Mouse (Mus musculus) thymus, adult 2 months (tissue): ENCODE measurements around the gene Wdr4.

Experiments
- CTCF ChIP-seq: fragments of 200-500 bp; IDR thresholded peaks from 2 replicates; pipeline ENCODE4 v1.5.1; 2012; ENCODE audit warnings: mild to moderate bottlenecking, control low read depth, low read length, moderate library complexity, borderline replicate concordance; ENCODE audit not compliant: control insufficient read depth, poor library complexity, insufficient read depth; ENCODE audit errors: extremely low read depth
- POLR2A ChIP-seq: fragments of 200-500 bp; IDR thresholded peaks from 2 replicates; pipeline ENCODE4 v1.6.1; 2012; ENCODE audit warnings: mild to moderate bottlenecking, low read length, control low read depth, moderate library complexity; ENCODE audit not compliant: control insufficient read depth, poor library complexity, insufficient read depth; ENCODE audit errors: extremely low read depth

DNA sequence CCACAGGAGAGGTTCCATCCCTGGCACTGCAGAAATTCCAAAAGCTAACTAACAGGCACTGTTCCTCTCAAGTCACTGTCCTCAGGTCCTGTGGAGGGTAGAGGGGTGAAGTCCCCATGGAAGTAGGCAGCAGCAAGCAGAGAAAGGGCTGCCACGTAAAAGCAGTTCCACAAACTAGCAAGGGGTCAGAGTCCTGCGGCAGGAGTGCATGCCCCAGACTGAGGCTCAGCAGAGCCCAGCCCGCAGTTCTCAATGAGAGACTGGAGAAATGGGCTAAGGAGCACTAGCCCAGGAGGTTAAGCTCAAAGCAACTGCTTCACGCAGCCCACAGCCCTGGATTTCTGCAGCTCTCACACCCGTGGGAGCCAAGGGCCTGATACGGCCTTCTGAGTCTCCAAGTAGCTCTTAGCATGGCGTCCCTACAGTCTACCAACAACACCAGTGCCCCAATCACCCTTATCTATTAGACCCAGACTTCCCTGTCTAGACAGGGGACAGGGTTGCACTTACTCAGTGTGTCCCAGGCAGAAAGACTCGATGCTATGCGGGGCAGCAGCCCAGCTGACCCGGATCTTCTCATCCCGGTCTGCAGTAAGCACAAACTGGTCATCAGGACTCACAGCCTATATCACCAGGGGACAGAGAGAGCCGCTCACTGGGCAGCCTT, 17.4 kb downstream of the Wdr4 start:
- TF ChIP-seq CTCF = no peak
- TF ChIP-seq POLR2A = no peak
